Mouse (Mus musculus): ENCODE measurements around the gene Gata5. TPM values are rescaled to one million over a fixed set of nuclear protein-coding genes. Genes with fewer than 3 reads are reported as not detected.

Gene Gata5
- polyA plus RNA-seq, 1 experiment = not detected

DNA sequence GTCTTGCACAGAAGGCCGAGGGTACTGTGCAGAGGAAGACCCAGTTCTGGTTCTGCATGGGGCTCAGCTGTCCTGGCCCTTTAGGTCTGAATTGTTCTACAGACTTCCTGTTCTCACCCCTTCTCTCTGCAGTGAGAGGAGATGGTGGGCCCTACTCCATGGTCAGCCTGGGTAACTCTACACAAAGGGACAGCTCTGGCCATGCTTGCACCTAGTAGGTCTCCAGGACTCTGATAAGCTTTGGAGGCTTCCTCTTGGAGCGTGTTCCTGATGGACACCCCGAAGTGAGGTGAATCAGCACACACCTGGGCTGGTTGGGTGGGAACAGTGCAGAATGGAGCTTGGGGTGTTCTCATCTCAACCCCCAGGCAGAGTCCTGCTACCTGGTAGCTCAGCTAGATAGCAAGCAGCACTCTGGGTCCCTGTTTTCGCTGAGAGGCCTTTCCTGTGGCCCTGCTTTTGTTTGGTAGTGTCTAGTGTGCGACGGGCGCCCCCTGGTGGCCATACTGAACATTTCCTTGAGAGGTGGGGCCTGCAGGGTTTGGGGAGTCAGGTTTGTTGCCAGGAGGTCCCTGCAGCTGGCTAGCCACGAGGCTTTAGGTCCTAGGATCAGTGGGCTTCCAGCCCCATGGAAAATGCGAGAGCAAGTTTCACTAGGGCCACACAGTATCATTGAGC lies 12.5 kb upstream of the Gata5 start:
- TF ChIP-seq E2F4 (IDR thresholded peaks at IDR 0.05; ENCODE audit: insufficient read depth) (no peak), CEBPB (IDR thresholded peaks at IDR 0.05; ENCODE audit: insufficient read depth, poor library complexity, severe bottlenecking) (no peak), POLR2AphosphoS2 (IDR thresholded peaks at IDR 0.05; ENCODE audit: insufficient read length, low read depth) (no peak), MYOD1 (IDR thresholded peaks at IDR 0.05; ENCODE audit: control insufficient read depth in 1 of 3, insufficient read length in 2 of 3, low read depth in 2 of 3) (no peak)
- H3ac ChIP-seq (ENCODE audit: control insufficient read depth, insufficient read length) = no peak overlapping the region
- H3K27me3 ChIP-seq (ENCODE audit: control insufficient read depth, insufficient read depth, insufficient read length) = peaks cover 45% of the 10 kb centered on the region
- H3K79me2 ChIP-seq (ENCODE audit: control insufficient read depth, insufficient read depth) = no peaks in the 10 kb centered on the region
- H3K4me3 ChIP-seq = no peak overlapping the region
- H3K4me2 ChIP-seq (ENCODE audit: low read depth) = no peak overlapping the region
- H3K36me3 ChIP-seq (ENCODE audit: control insufficient read depth, insufficient read depth) = no peaks in the 10 kb centered on the region

DNA sequence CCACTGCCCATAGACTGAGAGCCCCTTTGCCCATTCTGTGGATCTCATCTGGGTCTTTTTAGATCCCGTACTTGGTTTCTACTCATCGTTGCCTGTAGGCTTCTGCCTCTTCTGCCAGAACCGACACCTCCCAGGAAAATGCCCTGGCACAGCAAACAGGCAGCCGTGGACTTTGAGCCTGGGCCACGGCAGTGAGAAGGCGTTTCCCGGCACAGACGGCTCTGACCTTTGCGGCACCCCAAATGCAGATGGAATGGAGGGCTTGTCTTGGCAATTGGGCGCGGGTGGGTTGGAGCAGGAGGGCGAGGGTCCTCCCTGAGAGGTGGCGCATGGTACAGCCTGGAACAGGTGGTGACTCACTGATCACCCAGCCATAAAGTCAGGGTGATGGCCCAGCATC lies 8.6 kb upstream of the Gata5 start:
- no peaks in the 10 kb centered on the region for H3K36me3 ChIP-seq (ENCODE audit: control insufficient read depth, insufficient read depth)
- H3K4me3 ChIP-seq = no peak overlapping the region
- H3K79me2 ChIP-seq (ENCODE audit: control insufficient read depth, insufficient read depth) = no peaks in the 10 kb centered on the region
- peaks cover 83% of the 10 kb centered on the region for H3K27me3 ChIP-seq (ENCODE audit: control insufficient read depth, insufficient read depth, insufficient read length)
- H3ac ChIP-seq (ENCODE audit: control insufficient read depth, insufficient read length) = no peak overlapping the region
- TF ChIP-seq TCF12 (IDR thresholded peaks at IDR 0.05; ENCODE audit: insufficient read depth, poor library complexity, severe bottlenecking) = no peak
- TF ChIP-seq MYOG (IDR thresholded peaks at IDR 0.05; ENCODE audit: control insufficient read depth in 1 of 3, insufficient read depth in 1 of 3, insufficient read length in 2 of 3, low read depth in 2 of 3) = no peak
- TF ChIP-seq POLR2AphosphoS2 (IDR thresholded peaks at IDR 0.05; ENCODE audit: insufficient read length, low read depth) = no peak
- TF ChIP-seq SRF (IDR thresholded peaks at IDR 0.05; ENCODE audit: control insufficient read depth, insufficient read length, low read depth) = no peak
- no peak for TF ChIP-seq REST (IDR thresholded peaks at IDR 0.05; ENCODE audit: insufficient read depth, insufficient read length)
- H3K4me2 ChIP-seq (ENCODE audit: low read depth) = no peak overlapping the region

DNA sequence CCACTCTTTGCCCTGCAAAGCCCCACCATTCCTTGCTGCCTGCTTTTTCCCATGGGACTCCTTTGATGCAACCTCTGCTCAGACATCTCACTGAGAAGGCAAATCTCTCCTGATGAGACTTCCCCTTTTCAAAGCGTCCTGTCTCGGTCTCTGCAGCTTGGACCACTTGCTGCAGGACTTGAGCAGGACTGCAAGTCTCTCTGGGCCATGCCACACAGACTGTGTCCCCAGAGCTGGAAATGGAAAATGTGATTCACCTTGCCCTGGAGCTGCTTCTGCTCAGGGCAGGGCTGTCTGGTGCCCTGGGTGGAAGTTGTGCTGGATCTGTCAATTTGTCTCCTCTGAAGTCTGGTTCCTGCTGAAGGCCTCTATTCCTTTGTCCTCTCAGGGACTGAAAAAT lies 7.7 kb upstream of the Gata5 start:
- Histone ChIP-seq H3K79me2 (ENCODE audit: control insufficient read depth, insufficient read depth) (no peaks in the 10 kb centered on the region), H3ac (ENCODE audit: control insufficient read depth, insufficient read length) (no peak overlapping the region), H3K27me3 (ENCODE audit: control insufficient read depth, insufficient read depth, insufficient read length) (peaks cover 92% of the 10 kb centered on the region), H3K4me2 (ENCODE audit: low read depth) (no peak overlapping the region), H3K36me3 (ENCODE audit: control insufficient read depth, insufficient read depth) (no peaks in the 10 kb centered on the region), H3K4me3 (no peak overlapping the region)
- TF ChIP-seq POLR2AphosphoS2 (IDR thresholded peaks at IDR 0.05; ENCODE audit: insufficient read length, low read depth) = no peak
- no peak for TF ChIP-seq MYOD1 (IDR thresholded peaks at IDR 0.05; ENCODE audit: control insufficient read depth in 1 of 3, insufficient read length in 2 of 3, low read depth in 2 of 3)
- no peak for TF ChIP-seq SRF (IDR thresholded peaks at IDR 0.05; ENCODE audit: control insufficient read depth, insufficient read length, low read depth)
- TF ChIP-seq TCF3 (IDR thresholded peaks at IDR 0.05; ENCODE audit: insufficient read length, low read depth) = no peak
- TF ChIP-seq TCF12 (IDR thresholded peaks at IDR 0.05; ENCODE audit: insufficient read depth, poor library complexity, severe bottlenecking) = no peak
- no peak for TF ChIP-seq E2F4 (IDR thresholded peaks at IDR 0.05; ENCODE audit: insufficient read depth)
- no peak for TF ChIP-seq MYOG (IDR thresholded peaks at IDR 0.05; ENCODE audit: control insufficient read depth in 1 of 3, insufficient read depth in 1 of 3, insufficient read length in 2 of 3, low read depth in 2 of 3)
- TF ChIP-seq USF1 (IDR thresholded peaks at IDR 0.05; ENCODE audit: low read depth) = no peak
- TF ChIP-seq POLR2A (IDR thresholded peaks at IDR 0.05; ENCODE audit: insufficient read length, low read depth) = no peak
- TF ChIP-seq REST (IDR thresholded peaks at IDR 0.05; ENCODE audit: insufficient read depth, insufficient read length) = no peak
- no peak for TF ChIP-seq CEBPB (IDR thresholded peaks at IDR 0.05; ENCODE audit: insufficient read depth, poor library complexity, severe bottlenecking)
- TF ChIP-seq MAX (IDR thresholded peaks at IDR 0.05; ENCODE audit: low read depth) = no peak

DNA sequence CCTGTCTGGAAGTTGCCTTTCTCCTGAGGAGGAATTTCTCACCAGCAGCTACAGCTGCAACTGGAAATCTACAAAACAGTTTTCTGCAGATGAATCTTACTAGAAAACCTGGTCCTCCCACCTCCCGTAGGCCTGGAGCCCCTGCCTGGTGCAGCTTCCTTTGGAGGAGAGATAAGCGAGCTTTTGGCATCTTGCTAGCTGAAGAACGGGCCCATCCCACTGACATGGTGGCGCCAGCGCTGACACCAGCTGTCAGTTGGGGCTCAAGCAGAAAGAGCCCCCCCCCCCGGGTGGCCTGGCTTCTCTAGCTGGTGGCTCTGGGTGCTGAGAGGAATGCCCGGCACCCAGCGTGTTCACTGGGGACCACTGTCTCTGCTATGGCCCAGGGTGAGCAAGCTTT lies 6.7 kb upstream of the Gata5 start:
- Histone ChIP-seq H3K79me2 (ENCODE audit: control insufficient read depth, insufficient read depth) (no peaks in the 10 kb centered on the region), H3ac (ENCODE audit: control insufficient read depth, insufficient read length) (no peak overlapping the region), H3K27me3 (ENCODE audit: control insufficient read depth, insufficient read depth, insufficient read length) (peaks cover 96% of the 10 kb centered on the region), H3K4me2 (ENCODE audit: low read depth) (no peak overlapping the region), H3K4me3 (no peak overlapping the region), H3K36me3 (ENCODE audit: control insufficient read depth, insufficient read depth) (no peaks in the 10 kb centered on the region)
- no peak for TF ChIP-seq USF1 (IDR thresholded peaks at IDR 0.05; ENCODE audit: low read depth)
- no peak for TF ChIP-seq MYOD1 (IDR thresholded peaks at IDR 0.05; ENCODE audit: control insufficient read depth in 1 of 3, insufficient read length in 2 of 3, low read depth in 2 of 3)

DNA sequence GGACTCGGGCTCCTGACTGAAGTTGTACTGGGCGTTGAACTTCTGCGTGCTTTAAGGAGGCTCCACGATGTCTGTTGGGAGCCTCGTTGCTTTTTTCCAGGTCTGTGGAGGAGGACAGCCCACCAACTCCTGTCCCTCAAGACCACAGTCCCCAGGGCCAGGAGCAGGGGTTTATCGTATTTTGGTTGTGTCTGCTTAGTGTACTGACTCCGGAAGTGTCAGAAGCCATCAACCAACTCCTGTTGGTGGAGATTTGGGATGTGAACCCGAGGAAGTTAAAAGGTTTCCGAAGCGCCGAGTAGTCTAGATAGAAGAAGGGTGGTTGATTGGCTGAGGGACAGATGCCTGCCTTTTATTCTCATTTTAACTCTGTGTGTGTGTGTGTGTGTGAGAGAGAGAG lies 5.4 kb upstream of the Gata5 start:
- TF ChIP-seq E2F4 (IDR thresholded peaks at IDR 0.05; ENCODE audit: insufficient read depth) (no peak), MYOD1 (IDR thresholded peaks at IDR 0.05; ENCODE audit: control insufficient read depth in 1 of 3, insufficient read length in 2 of 3, low read depth in 2 of 3) (no peak), USF1 (IDR thresholded peaks at IDR 0.05; ENCODE audit: low read depth) (no peak), SRF (IDR thresholded peaks at IDR 0.05; ENCODE audit: control insufficient read depth, insufficient read length, low read depth) (no peak), CEBPB (IDR thresholded peaks at IDR 0.05; ENCODE audit: insufficient read depth, poor library complexity, severe bottlenecking) (no peak), REST (IDR thresholded peaks at IDR 0.05; ENCODE audit: insufficient read depth, insufficient read length) (no peak), POLR2AphosphoS2 (IDR thresholded peaks at IDR 0.05; ENCODE audit: insufficient read length, low read depth) (no peak), POLR2A (IDR thresholded peaks at IDR 0.05; ENCODE audit: insufficient read length, low read depth) (no peak), MYOG (IDR thresholded peaks at IDR 0.05; ENCODE audit: control insufficient read depth in 1 of 3, insufficient read depth in 1 of 3, insufficient read length in 2 of 3, low read depth in 2 of 3) (no peak), TCF12 (IDR thresholded peaks at IDR 0.05; ENCODE audit: insufficient read depth, poor library complexity, severe bottlenecking) (no peak), TCF3 (IDR thresholded peaks at IDR 0.05; ENCODE audit: insufficient read length, low read depth) (no peak), MAX (IDR thresholded peaks at IDR 0.05; ENCODE audit: low read depth) (no peak)
- no peak overlapping the region for H3ac ChIP-seq (ENCODE audit: control insufficient read depth, insufficient read length)
- H3K36me3 ChIP-seq (ENCODE audit: control insufficient read depth, insufficient read depth) = no peaks in the 10 kb centered on the region
- no peak overlapping the region for H3K4me3 ChIP-seq
- H3K27me3 ChIP-seq (ENCODE audit: control insufficient read depth, insufficient read depth, insufficient read length) = peaks cover 96% of the 10 kb centered on the region
- H3K4me2 ChIP-seq (ENCODE audit: low read depth) = no peak overlapping the region
- H3K79me2 ChIP-seq (ENCODE audit: control insufficient read depth, insufficient read depth) = no peaks in the 10 kb centered on the region

Measured in myocyte (in vitro differentiated cells).